Mouse (Mus musculus) bone marrow, adult 2 months (tissue): Measurements from ENCODE around the gene Rhox2c.
"Not testable (repeated sequence)": the region's sequence is repeated elsewhere in the genome, so short reads cannot be mapped to it uniquely, and the experiment has no call there.

Experiments used
- CTCF ChIP-seq: fragments of 200-500 bp; IDR thresholded peaks from 2 replicates; pipeline ENCODE4 v1.5.1; 2011; ENCODE audit warnings: low read length, control low read depth; ENCODE audit not compliant: control insufficient read depth, insufficient read depth
- POLR2A ChIP-seq: fragments of 200-500 bp; IDR thresholded peaks from 2 replicates; pipeline ENCODE4 v1.6.1; 2011; ENCODE audit warnings: low read depth, mild to moderate bottlenecking, control low read depth, low read length, borderline replicate concordance; ENCODE audit not compliant: control insufficient read depth

DNA sequence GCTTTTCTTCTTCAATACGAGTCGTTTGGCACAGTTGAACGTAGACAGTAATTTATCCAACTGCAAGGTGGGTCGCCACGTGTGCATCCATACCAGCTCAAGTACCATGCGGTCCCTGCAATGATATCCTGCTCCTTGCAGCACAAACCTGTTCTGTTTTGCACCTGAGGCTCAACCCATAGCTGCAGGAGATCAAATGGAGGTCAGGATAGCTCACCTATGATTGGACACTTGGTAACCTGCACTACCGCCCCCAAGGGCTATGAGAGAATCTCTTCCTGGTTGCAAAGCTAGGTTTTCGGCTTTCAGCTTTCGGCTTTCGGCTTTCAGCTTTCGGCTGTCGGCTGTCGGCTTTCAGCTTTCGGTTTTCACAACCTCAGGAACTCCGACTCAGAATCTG lies 21.3 kb upstream of the Rhox2c start, which contains the start of gene Rhox4b:
- not testable (repeated sequence) for TF ChIP-seq POLR2A, CTCF
